Mouse (Mus musculus): ENCODE results near the gene Asic3.
A peak's percentile ranks its signal among the peaks of the same experiment; 100 is the strongest.
"Not testable (repeated sequence)": the region's sequence is repeated elsewhere in the genome, so short reads cannot be mapped to it uniquely, and the experiment has no call there.

Gene Asic3

DNA sequence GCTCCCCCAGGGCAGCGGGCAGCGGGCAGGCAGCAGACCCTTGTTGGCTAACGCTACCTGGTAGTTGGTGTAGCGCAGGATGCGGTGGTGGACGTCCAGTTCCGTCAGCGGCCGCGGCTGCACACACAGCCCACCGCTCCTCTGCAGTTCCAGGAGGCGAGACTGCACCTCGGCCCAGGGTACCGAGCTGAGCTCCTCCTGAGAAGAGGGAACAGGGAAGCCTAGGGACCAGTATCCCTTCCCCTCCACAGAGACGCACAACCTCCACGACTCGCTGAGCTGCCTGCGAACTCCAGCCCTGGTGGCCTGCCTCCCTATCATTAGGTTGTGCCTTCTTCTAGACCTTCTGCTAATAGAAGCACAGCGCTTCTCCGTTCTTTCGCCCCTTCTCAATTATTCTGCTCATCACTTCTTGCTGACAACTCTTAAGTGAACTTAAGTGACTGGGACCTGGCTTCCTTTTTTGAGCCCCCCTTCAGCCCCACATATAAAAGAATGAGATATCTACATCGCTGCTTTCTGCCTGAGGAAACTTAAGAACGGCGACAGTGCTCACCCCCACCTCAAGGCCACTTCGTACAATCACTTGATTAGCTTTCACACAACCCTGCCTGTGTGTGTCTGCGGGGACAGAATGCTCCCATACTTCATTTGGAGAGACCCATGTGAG, 24.8 kb upstream of the Asic3 start:
- peak; percentile 41 for DNase-seq (ENCODE audit: low read depth, low spot score)

DNA sequence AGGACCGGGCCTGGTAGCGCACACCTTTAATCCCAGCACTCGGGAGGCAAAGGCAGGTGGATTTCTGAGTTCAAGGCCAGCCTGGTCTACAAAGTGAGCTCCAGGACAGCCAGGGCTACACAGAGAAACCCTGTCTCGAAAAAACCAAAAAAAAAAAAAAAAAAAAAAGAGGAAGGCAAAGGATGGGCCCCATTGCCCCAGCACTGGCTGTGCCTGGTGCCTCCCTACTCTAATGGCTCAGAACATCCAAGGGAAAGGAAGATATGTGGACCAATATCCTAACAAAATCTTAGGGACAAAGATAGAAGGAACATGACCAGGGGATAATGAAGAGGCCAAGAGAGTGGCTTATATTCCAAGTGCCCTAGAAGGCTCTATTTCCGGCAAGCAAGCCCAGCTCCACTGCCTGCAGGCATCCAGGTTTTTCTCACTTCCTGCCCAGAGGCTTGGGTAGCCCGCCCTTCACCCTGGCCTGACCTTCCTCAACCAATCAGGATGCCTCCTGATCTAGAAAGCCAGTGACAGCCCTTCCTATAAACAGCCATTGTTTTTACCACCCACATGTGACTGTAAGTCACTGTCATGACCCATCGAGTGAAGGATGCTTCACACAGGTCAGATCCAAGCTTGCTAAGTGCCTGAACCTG, 24.1 kb upstream of the Asic3 start:
- peak; percentile 76 for DNase-seq (ENCODE audit: low read depth, low spot score)

DNA sequence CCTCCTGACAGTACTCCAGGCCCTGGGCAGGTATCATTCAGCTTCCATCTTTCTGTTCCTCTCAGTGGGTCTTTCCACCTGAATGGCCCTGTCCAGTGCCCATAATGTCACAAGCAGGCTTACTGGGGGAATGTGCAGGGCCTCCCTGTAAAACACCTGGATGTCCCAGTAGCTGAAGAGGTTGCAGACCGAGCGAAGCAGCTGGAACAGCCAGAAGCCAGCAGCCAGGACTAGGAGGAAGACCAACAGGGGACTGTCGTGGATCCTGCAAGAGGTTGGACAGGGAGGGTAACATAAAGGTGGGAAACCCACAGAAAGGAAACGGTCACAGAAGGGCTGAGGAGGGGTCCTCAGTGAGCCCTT, 23.6 kb upstream of the Asic3 start:
- DNase-seq (ENCODE audit: low read depth, low spot score) = no peak

DNA sequence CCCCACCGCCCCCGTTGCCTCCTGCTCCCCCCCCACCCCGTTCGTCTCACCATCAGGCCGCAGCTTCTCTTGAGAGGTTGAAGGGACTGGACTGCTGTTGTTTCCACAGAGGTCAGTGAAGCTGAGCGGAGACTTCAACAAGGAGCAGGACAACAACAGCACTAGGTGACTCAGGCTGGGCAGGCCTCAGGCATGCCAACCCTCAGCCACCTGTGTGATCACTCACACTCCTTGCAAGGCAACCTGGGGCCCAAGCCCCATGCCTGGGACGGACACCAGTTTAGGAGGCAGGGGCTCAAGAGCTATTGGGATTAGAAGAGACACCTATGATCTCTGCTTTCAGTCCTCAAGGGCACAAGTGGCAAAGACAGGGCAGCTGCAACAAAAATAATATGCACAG, 21.3 kb upstream of the Asic3 start, which contains the start of gene Atg9b:
TSS of gene Atg9b (minus strand) at position 280 of the 400 bp plus-strand sequence.
- DNase-seq (ENCODE audit: low read depth, low spot score) = no peak

DNA sequence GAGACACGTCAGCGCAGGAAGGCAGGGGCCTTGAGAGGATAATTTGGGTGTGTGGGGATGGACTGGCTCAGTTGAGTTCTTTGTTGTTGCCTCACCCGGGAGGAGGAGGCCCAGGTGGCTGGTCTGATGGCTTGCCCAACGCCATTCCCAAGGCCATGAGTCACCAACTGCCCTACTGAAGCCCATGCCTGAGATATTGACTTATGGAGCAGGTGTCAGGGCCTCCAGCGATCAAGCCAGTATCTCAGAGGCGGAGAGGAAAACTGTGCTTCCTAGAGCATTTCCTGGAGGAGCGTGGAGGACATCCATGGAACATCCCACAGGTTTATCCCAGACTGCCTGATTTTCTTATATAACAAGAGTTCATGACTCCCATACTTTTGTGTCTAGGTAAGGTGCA, 20.5 kb upstream of the Asic3 start:
- DNase-seq (ENCODE audit: low read depth, low spot score) = no peak

GRCm38 (mm10) chr5:24393392-24393997, 19.7 kb upstream of the Asic3 start, which contains the start of gene Abcb8:
Gene Abcb8 (plus strand): TSS chr5:24393663.
- peak; percentile 89 for DNase-seq (ENCODE audit: low read depth, low spot score)

GRCm38 (mm10) chr5:24394165-24394894, 18.9 kb upstream of the Asic3 start:
- peak; percentile 100 for DNase-seq (ENCODE audit: low read depth, low spot score)

DNA sequence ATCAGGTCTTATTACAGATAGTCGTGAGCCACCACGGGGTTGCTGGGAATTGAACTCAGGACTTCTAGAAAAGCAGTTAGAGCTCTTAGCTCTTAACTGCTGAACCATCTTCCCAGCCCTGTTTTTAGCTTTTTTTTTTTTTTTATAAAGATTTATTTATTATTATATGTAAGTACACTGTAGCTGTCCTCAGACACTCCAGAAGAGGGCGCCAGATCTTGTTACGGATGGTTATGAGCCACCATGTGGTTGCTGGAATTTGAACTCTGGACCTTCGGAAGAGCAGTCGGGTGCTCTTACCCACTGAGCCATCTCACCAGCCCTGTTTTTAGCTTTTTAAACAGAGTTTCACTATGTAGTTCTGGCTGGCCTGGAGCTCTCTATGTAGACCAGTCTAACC, 16.9 kb upstream of the Asic3 start:
- DNase-seq (ENCODE audit: low read depth, low spot score) = not testable (repeated sequence)

DNA sequence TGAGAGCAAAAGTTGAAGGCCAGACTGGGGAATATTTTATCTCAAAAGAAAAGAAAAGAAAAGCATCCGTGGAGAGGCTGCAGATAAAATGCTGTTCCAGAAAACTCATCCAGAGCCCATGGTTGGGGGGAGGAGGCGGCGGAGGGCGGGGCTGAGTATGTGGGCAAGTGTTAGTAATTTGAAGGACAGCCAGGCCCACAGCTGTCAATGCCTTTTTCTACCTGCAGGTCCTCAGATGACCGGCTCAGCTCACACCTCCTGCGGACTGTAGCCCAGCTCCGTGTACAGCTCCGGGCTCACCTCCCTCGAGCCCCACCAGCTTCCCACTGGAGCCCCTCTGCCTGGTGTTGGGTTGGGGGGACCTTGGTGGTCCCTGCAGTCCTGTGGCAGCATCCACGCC, 13.5 kb upstream of the Asic3 start:
- DNase-seq (ENCODE audit: low read depth, low spot score) = no peak

DNA sequence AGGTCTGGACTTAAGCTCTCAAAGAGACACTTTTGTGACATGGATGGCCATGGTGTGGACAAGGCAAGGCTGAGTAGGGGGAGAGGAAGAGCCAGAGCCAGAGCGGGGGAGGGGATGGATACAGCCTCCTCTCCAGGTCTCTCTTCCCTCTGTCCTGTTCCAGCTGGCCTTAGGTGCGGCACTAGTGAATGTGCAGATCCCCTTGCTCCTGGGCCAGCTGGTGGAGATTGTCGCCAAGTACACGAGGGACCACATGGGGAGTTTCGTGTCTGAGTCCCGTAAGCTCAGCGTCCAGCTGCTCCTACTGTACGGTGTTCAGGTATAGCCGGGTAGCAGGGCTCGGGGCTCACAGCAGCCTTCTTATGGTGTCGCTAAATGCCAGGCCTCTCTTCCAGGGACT, 12.8 kb upstream of the Asic3 start:
- DNase-seq (ENCODE audit: low read depth, low spot score) = no peak

- no peak for DNase-seq (ENCODE audit: low read depth, low spot score)
Observed at GRCm38 (mm10) chr5:24400911-24401605, 12.1 kb upstream of the Asic3 start.

DNA sequence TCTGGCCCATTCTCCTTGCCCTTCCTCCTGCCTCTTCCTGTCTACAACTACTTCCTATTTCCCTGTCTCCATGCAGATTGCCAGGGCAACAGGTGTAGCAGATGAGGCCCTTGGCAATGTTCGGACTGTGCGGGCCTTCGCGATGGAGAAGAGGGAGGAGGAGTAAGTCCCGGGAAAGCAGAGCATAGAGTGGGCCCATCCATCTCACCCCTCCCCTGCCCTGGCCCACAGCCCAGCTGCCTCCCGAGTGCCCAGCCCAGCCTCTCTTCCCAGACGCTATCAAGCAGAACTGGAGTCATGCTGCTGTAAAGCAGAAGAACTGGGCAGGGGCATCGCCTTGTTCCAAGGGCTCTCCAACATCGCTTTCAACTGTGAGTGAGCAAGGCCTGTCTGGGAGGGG, 11.2 kb upstream of the Asic3 start:
- DNase-seq (ENCODE audit: low read depth, low spot score) = no peak

DNA sequence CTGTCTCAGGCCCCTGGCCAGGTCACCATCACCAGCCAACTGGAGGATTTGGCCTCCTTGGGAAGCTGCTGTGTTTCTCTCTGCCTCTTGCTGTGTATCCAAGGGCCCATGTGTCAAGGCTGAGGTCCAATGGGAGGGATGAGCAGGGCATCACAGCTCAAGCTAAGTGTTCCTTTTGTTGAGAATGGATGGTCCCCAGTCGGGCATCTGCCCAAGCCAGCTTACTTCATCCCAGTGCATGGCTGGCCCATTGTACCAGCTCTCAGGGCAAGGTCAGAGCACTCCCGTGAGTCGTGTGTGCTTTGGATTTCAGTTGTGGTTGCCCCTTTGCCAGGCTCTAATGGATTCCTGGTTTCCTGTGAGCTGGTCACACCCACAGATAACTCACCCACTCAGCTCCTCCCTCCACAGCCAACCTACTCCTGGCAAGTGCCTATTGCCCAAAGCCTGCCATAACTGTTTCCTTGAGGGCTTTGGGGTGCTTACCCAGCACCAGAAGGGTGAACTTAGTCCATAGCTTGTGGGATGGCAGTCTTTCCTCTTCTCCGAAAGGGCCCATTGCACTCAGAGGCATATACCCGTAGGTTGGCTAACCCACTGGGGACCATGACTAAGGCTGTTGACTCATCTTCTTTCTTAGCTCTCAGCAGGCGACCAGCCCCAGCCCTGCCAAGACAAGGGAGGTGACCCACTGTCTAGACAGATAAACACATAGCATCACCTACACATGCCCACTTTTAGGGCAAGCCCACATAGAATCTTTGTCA, 8.4 kb upstream of the Asic3 start:
- DNase-seq (ENCODE audit: low read depth, low spot score) = no peak

DNA sequence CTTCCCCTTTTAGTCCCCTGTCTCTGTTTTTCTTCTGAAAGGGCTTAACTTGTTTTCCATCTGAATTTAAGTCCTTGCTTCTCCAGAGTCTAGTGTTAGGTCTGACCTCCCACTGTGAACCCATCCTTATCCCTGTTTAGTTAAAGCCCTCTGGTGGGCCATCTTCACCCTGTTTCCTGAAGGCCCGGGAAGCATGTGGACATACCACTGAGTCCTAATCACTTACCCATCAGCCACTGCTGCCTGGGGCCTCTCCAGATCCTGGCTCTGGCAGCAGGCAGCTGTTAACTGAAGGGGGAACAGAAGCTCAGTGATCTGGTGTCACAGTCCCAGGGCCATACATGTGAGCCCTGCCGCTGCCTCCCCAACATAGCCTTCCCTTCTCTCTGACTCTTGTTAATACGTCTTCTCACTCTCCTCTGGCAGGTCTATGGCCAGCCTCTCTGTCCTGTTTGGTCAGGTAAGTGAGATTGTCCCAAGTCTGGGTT, 7.8 kb upstream of the Asic3 start:
- DNase-seq (ENCODE audit: low read depth, low spot score) = no peak

GRCm38 (mm10) chr5:24408651-24409050, 4.5 kb upstream of the Asic3 start:
- DNase-seq (ENCODE audit: low read depth, low spot score) = no peak

GRCm38 (mm10) chr5:24409466-24409865, 3.7 kb upstream of the Asic3 start:
- DNase-seq (ENCODE audit: low read depth, low spot score) = no peak

- no peak for DNase-seq (ENCODE audit: low read depth, low spot score)
Observed at GRCm38 (mm10) chr5:24412063-24412462, 1.1 kb upstream of the Asic3 start.

DNA sequence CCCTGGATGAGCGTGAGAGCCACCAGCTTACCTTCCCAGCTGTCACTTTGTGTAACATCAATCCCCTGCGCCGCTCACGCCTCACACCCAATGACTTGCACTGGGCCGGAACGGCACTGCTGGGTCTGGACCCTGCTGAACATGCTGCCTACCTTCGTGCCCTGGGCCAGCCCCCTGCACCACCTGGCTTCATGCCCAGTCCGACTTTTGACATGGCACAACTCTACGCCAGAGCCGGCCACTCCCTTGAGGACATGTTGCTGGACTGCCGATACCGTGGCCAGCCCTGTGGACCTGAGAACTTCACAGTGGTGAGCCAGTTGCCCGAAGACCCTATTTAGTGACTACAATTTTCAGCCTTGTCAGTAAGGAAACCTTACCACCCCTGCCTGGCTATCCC, 746 bp downstream of the Asic3 start:
- no peak for DNase-seq (ENCODE audit: low read depth, low spot score)

DNA sequence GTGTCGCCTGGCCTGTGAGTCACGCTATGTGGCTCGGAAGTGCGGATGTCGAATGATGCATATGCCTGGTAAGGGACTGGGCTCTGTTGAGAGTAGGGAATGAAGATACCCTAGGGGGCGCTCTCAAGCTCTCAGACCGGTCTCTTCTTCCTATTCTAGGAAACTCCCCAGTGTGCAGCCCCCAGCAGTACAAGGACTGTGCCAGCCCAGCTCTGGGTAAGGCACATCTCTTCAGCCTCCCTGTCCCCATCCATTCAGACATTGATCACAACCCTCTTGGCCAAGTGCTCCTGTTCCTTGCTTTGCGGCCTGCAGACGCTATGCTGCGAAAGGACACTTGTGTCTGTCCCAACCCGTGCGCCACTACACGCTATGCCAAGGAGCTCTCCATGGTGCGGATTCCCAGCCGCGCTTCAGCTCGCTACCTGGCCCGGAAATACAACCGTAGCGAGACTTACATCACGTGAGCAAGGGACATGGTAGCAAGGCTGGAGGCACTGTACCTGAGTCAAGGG, 3.1 kb downstream of the Asic3 start:
- DNase-seq (ENCODE audit: low read depth, low spot score) = peak; percentile 92

- no peak for DNase-seq (ENCODE audit: low read depth, low spot score)
Observed at GRCm38 (mm10) chr5:24417587-24417986, 4.4 kb downstream of the Asic3 start.

DNA sequence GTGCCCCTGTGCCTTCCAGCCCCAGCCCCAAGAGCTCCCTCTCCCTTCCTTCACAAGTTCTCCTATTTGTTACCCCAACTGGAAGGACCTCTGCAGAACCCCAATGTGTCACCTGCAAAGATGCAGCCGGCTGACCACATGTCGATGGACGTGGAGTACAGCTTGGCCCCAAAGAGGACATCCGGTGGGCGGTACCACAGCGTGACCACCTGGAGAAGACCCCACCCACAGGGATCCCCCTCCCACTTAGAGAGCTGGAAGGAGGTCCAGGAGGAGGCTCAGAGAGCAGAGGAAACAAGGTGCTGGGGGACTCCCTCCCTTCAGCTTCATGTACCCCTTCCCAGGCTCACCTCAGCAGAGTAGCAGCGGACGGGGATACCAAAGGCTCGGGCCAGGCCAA, 7.2 kb downstream of the Asic3 start:
- no peak for DNase-seq (ENCODE audit: low read depth, low spot score)

All from R1 (cell line).